Mouse (Mus musculus): ENCODE results near the gene Lhfpl2.
"Not testable (repeated sequence)": the region's sequence is repeated elsewhere in the genome, so short reads cannot be mapped to it uniquely, and the experiment has no call there.

Lhfpl2 gene

GRCm38 (mm10) chr13:94057563-94058560, at the start of gene Lhfpl2:
Gene Lhfpl2, plus strand, starts transcription at chr13:94057796.
- DNase-seq (ENCODE audit: low read depth, low spot score) = no peak

- no peak for DNase-seq (ENCODE audit: low read depth, low spot score)
These were observed 45.5 kb upstream of the Lhfpl2 start for GRCm38 (mm10) chr13:94011996-94012575.

DNA sequence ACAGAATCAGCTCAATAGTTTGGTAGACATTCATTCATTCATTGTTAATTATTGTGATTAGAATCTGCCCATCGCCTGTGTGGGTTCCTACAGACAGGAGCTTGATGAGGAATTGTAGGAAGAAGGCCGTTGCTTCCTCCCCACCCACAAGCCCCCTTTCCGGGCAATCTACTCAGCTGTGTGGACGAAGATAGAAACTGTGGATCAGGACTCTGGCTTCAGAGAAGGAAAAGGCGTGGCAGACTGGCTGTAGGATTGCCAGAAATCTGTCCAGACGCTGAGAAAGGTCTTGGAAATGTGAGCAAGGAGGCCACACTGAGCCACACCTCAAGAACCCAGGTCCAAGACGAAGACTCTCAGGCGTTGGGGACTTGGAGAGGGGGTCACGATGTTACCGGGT, 43.6 kb upstream of the Lhfpl2 start:
- no peak for DNase-seq (ENCODE audit: low read depth, low spot score)

- DNase-seq (ENCODE audit: low read depth, low spot score) = not testable (repeated sequence)
These were observed 33.0 kb upstream of the Lhfpl2 start for GRCm38 (mm10) chr13:94024575-94024974.

DNA sequence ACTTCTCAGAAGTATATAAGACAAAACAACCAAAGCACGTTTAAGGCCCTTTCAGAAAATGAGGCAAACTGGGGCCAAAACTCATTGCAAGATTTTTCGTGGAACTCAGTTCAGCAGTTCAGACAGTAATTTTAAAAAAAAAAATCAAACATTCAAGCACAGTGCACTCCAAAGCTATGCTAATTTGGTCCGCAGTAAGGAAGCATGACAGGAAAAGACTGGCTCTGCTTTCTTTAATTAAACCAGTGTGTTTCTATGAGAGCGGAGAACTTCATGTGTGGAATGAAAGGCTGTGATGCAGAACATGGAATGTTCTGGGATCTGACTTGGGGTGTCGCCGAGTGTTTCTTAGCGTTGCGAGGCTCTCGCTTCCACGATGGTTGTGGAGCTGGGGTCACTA, 28.4 kb upstream of the Lhfpl2 start:
- peak; percentile 6 for DNase-seq (ENCODE audit: low read depth, low spot score)

DNA sequence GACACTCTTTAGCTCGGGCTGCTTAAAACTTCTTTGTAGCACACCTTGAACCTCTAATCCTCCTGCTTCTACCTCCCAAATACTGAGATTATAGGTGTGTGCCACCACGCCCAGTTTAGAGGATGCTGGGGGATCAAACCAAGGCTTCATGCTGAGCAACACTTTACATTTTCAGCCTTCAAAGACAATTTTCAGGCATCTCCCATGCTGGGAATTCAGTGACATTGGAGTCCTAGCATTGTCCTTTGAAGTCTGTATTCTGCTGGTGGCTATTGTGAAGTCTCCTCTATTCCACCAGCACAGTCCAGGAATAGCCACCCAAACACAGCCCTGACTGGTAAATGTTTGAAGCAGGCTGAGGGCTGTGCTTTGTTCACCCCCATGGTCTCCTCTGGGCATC, 27.0 kb upstream of the Lhfpl2 start:
- peak; percentile 10 for DNase-seq (ENCODE audit: low read depth, low spot score)

DNA sequence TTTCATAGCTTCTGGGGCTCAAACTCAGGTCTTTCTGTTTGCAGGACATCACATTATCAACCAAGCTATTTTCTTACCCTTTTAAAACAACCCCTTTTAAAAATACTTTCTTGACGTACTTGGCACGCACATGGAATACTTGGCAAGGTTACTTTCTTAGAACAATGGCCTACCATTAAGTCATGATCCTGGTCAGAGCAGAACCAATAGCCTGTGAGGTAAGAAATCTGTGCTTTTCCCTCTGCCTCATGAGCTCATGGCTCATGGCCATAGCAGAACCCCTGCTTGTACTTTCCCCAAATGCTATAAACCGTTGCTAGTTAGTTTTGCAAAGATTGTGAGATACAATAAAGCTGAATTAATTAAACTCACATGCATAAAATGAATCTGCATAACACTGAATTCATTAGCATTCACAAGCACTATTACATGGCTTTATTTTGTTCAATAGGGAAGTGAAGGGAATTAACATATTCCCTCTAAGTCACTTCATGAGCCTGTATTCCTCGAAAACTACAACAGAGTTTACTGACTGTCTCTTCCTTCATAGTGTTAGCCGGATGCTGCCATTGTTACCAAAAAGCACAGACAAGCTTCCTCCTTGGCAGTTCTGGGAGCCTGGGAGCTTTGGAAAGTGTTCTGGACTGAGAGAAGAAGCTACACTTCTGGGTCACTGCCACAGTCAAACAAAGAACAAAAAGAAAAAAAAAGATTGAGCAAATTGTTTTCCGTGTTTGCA, 20.1 kb upstream of the Lhfpl2 start:
- peak; percentile 4 for DNase-seq (ENCODE audit: low read depth, low spot score)

DNA sequence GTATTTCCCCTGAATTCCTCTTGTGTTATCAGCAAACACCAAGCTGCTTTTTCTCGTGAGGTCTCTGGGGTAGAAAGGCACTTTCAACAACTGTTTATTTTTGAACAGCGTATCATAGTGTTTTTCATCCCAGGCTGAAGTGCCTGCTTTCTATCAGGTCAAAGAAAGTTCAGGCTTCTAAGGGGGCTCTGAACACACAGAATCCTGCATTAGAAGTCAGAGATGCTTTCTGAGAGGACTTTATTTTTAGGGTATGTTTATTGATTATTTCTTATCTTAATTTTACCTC, 19.6 kb upstream of the Lhfpl2 start:
- DNase-seq (ENCODE audit: low read depth, low spot score) = no peak

- DNase-seq (ENCODE audit: low read depth, low spot score) = no peak
These were observed 7.6 kb upstream of the Lhfpl2 start for GRCm38 (mm10) chr13:94050036-94050435.

DNA sequence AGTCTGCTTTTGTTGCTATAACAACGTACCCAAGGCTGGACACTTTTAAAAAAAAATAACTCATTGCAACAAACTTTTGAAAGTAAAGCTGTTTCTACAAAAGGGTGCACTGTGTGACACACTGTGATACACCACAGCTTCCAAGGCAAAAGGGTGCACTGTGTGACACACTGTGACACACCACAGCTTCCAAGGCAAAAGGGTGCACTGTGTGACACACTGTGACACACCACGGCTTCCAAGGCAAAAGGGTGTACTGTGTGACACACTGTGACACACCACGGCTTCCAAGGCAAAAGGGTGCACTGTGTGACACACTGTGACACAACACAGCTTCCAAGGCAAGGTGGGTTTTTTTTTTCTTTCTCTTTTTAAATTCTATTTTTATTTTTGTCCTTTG, 6.8 kb upstream of the Lhfpl2 start:
- no peak for DNase-seq (ENCODE audit: low read depth, low spot score)

DNA sequence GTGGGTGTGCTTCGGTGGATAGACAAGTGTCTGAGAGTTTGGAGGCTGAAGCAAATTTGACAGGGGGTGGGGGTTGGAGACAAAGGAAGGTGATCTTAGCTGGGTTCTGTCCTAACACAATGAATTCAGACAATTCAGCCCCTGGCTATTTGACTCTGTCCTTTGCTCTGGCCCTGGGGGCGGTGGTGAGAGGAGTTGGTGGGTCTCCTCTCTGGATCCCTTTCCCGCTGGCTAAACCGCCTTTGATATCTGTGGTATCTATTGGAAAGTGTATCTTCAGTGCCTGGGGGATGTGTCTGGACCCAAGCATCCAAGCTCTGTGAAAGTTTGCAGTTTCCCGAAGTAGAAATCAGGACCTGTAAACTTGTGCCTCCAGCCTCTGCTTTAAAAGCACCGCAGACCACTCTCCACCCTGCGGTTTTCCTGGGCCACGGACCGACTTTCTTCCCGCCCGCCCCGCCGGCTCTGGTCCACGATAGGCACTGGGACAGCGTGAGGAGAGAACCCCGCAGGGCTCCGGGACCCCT, 497 bp upstream of the Lhfpl2 start:
- no peak for DNase-seq (ENCODE audit: low read depth, low spot score)

DNA sequence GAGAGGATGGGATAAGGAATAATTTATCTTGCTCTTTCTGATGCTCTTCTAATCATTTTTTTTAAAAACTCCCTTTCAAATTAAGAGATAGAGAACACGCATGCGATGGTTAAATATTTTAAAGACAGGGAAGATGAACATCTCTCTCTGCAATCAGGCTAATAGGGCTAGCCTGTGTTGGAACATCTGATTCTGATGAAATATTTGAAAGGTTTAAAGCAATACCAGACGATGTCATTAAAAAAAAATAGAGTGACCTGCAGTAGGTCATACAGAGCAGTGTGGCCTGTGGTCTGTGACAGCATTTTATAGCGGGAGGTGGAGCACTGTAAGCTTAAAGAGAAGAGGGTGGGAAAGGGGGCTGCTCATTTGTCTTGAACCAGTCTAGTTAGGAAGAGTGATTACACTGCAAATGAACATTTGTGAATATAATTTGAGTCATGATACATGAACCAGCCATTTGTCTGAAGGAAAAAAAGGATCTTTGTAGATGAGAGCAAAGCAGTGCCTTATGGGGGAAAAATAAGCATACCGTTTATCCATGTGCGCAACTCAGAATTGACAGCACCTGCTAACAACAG, 1.1 kb downstream of the Lhfpl2 start:
- no peak for DNase-seq (ENCODE audit: low read depth, low spot score)

DNA sequence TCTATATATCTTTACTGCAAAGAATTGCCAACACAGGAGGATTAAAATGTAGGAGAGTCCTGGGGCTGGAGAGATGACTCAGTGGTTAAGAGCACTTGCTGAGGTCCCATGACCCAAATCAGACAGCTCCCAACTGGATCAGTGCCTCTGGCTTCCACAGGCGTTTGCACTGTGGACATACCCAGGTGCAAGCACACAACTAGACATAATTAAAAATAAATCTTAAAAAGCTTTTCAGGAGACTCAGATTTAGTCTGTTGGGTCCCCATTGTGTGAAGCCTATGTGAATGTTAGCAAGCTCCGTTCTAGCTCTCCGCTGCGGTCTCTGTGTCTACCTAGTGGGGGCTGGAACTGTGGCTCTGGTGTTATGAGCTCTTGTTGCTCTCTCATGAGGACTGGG, 1.8 kb downstream of the Lhfpl2 start:
- DNase-seq (ENCODE audit: low read depth, low spot score) = no peak

DNA sequence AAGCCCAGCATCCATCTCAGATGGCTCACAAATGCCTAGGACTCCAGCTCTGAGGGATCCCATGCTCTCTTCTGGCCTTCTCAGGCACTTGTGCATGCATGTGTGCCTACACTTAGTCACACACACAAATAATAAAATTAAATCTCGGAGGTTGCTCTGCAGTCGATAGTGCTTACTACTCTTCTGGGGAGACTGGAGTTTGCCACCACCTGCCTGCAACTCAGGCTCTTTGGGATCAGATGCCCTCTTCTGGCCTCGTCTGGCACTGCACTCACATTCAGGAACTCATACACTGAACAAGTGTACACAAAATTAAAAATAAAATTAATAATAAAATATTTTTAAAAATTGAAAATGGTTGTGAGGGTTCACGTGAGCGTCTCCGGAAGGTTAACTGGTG, 2.2 kb downstream of the Lhfpl2 start:
- peak; percentile 38 for DNase-seq (ENCODE audit: low read depth, low spot score)

DNA sequence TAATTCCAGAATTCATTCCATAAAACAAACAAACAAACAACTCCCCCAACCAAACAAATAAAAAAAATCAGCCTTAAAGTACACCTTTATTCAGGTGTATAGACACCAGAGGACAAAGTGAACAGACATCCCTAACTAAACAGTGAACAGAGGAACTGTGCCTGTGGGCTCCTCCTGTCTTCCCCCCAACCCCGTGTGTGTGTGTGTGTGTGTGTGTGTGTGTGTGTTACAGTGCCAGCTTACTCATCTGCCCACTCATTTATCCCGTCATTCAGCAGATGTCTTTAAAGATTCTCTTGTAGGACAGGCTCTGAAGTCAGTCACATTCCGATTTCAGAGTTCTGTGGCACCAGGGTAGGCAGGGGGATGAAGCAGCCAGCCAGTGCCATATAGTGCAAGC, 2.9 kb downstream of the Lhfpl2 start:
- DNase-seq (ENCODE audit: low read depth, low spot score) = no peak

DNA sequence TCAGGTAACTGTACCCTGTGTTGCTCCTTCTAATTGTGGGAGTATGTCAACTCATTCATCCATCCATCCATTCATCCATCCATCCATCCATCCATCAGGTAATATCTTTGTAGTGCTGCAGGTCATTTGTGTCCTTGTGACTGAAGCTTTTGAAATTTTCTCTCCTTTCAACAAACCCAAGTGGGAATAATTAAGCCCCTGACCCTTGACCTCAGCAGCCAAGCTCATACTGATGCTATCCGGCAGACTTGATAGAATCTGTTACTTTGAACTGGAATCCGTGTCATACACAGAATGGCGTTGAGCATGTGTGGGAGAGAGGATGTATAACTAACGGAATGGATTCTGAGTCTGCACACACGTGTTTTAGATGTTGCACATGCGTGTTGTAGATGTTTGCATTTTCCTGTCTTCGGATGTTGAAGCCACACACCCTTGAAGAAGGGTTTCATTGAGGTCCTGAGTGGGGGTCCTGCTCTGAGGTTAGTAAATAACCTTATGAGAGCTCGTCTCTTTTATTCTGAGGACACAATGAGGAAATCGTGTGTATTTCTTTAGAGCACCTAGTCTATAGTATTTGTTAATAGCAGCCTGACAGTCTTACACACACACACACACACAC, 3.8 kb downstream of the Lhfpl2 start:
- no peak for DNase-seq (ENCODE audit: low read depth, low spot score)

- no peak for DNase-seq (ENCODE audit: low read depth, low spot score)
These were observed 4.9 kb downstream of the Lhfpl2 start for GRCm38 (mm10) chr13:94062349-94063111.

GRCm38 (mm10) chr13:94063156-94063555, 5.6 kb downstream of the Lhfpl2 start:
- no peak for DNase-seq (ENCODE audit: low read depth, low spot score)

DNA sequence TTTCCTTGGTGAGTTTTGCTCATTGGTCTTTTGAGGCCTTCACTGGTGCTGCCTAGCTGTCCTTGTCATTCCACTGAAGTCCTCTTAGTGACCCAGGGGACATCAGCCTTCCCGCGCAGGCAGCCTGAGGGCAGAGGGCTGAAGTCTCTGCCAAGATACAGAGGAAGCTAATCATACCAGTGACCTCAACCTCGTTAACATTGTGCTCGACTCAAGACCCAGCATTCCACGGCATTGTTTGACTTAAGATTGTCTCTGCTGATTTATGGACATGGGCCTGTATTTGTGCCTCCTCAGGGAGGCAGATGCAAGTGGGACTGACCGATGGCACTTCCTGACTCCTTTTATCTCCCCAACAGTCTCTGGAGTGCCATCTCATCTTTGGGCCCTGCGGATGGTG, 7.0 kb downstream of the Lhfpl2 start:
- no peak for DNase-seq (ENCODE audit: low read depth, low spot score)

GRCm38 (mm10) chr13:94065276-94066050, 7.9 kb downstream of the Lhfpl2 start:
- DNase-seq (ENCODE audit: low read depth, low spot score) = no peak

All from brain, adult 2 months (tissue).